Mouse (Mus musculus) spleen, adult 2 months (tissue): ENCODE results near the gene Ppm1b.
A peak's percentile ranks its signal among the peaks of the same experiment; 100 is the strongest.

Experiments
- CTCF ChIP-seq: fragments of 200-500 bp; IDR thresholded peaks from 2 replicates; pipeline ENCODE4 v1.5.1; 2011; ENCODE audit warnings: mild to moderate bottlenecking, inconsistent platforms; ENCODE audit not compliant: insufficient read depth, insufficient read length, insufficient replicate concordance; ENCODE audit errors: extremely low read depth
- POLR2A ChIP-seq: fragments of 200-500 bp; IDR thresholded peaks from 2 replicates; pipeline ENCODE4 v1.6.1; 2011; ENCODE audit warnings: low read depth, low read length, inconsistent platforms

- TF ChIP-seq CTCF (no peak), POLR2A (peak; percentile 92)
These were observed 1.1 kb downstream of the Ppm1b start for GRCm38 (mm10) chr17:84957487-84958259.
